7 mouse cellular contexts compared by ENCODE assay signal in genomic region chr4:138913141-138913787, GRCm38 (mm10). TPM values are rescaled to one million over a fixed set of nuclear protein-coding genes. Genes with fewer than 3 reads are reported as not detected.
DNase-seq lines count a peak whose midpoint lies in the region; ATAC-seq and TF ChIP-seq lines count a peak whose summit lies in the region.

No protein-coding gene starts in this region.

- peak overlapping the region; percentile 79 for H3K4me2 ChIP-seq in heart, embryonic 14.5 days (ENCODE audit: low read length)
- peak overlapping the region; percentile 89 for H3K4me2 ChIP-seq in limb, embryonic 14.5 days (replicated peaks; ENCODE audit: low read depth, low read length, severe bottlenecking)
- peak overlapping the region; percentile 85 for H3K4me2 ChIP-seq in midbrain, embryonic 15.5 days

- H3K27me3 ChIP-seq in heart, embryonic 14.5 days (ENCODE audit: control insufficient read depth, insufficient read depth, low read length): no peaks in the 10 kb centered on the region
- no peaks in the 10 kb centered on the region for H3K27me3 ChIP-seq in limb, embryonic 14.5 days (ENCODE audit: control insufficient read depth, insufficient read depth, low read length)
- H3K27me3 ChIP-seq in midbrain, embryonic 15.5 days (replicated peaks): no peaks in the 10 kb centered on the region

- H3K36me3 ChIP-seq in heart, embryonic 14.5 days (ENCODE audit: control insufficient read depth, insufficient read depth, low read length): peaks cover 8% of the 10 kb centered on the region; the same call in 1 of the 2 replicates
- peaks cover 3% of the 10 kb centered on the region for H3K36me3 ChIP-seq in limb, embryonic 14.5 days (ENCODE audit: control insufficient read depth, insufficient read depth, low read length)
- no peaks in the 10 kb centered on the region for H3K36me3 ChIP-seq in midbrain, embryonic 15.5 days (replicated peaks)

- WGBS in heart, embryonic 14.5 days: under 1% methylated on average over 51 of the region's 52 CpGs
- WGBS in limb, embryonic 14.5 days: under 1% methylated on average over 39 of the region's 52 CpGs
- WGBS in midbrain, embryonic 15.5 days: under 1% methylated on average over 52 of the region's 52 CpGs

- no peak; the same call in 1 of the 2 replicates for ATAC-seq in heart, embryonic 14.5 days (ENCODE audit: insufficient number of reproducible peaks, insufficient read depth, low FRiP score, low read depth)
- peak; percentile 60 for ATAC-seq in limb, embryonic 14.5 days (ENCODE audit: low FRiP score, low read depth)
- peak; percentile 62; the same call in 1 of the 2 replicates for ATAC-seq in midbrain, embryonic 15.5 days (replicated peaks)

- H3K27ac ChIP-seq in heart, embryonic 14.5 days (replicated peaks in 1 of 2; ENCODE audit: control insufficient read depth in 1 of 2, insufficient read depth in 1 of 2, low read depth in 2 of 2, low read length in 2 of 2): peak overlapping the region in 1 of 2 experiments; percentile 35; a peak in 1 of 4 replicates
- H3K27ac ChIP-seq in limb, embryonic 14.5 days (replicated peaks; ENCODE audit: low read depth, low read length): no peak overlapping the region
- peak overlapping the region; percentile 83 for H3K27ac ChIP-seq in midbrain, embryonic 15.5 days

- 0 out of 2 replicates have a peak, but pooled peaks cover 3% of the 10 kb centered on the region for H3K9me3 ChIP-seq in heart, embryonic 14.5 days (ENCODE audit: control insufficient read depth, low read length)
- no peaks in the 10 kb centered on the region for H3K9me3 ChIP-seq in limb, embryonic 14.5 days (ENCODE audit: control insufficient read depth, low read length)
- no peaks in the 10 kb centered on the region for H3K9me3 ChIP-seq in midbrain, embryonic 15.5 days

- peaks cover 3 to 6% of the 10 kb centered on the region in 2 experiments; a peak in 3 of 4 replicates for H3K4me1 ChIP-seq in heart, embryonic 14.5 days (ENCODE audit: control insufficient read depth in 2 of 2, insufficient read depth in 2 of 2, low read length in 2 of 2)
- H3K4me1 ChIP-seq in limb, embryonic 14.5 days (ENCODE audit: control insufficient read depth, insufficient read depth, low read length): peaks cover 9% of the 10 kb centered on the region; the same call in 1 of the 2 replicates
- H3K4me1 ChIP-seq in midbrain, embryonic 15.5 days: peaks cover 21% of the 10 kb centered on the region

- peak overlapping the region; percentile 66 to 78 for H3K4me3 ChIP-seq in heart, embryonic 14.5 days (ENCODE audit: control insufficient read depth in 1 of 2, insufficient read depth in 1 of 2, low read depth in 1 of 2, low read length in 2 of 2)
- H3K4me3 ChIP-seq in limb, embryonic 14.5 days (replicated peaks; ENCODE audit: low read length): peak overlapping the region; percentile 90
- peak overlapping the region; percentile 97 for H3K4me3 ChIP-seq in midbrain, embryonic 15.5 days

- H3K9ac ChIP-seq in heart, embryonic 14.5 days (ENCODE audit: low read length): peak overlapping the region; percentile 85
- peak overlapping the region; percentile 85 for H3K9ac ChIP-seq in limb, embryonic 14.5 days (ENCODE audit: low read depth, low read length, severe bottlenecking)
- peak overlapping the region; percentile 96 for H3K9ac ChIP-seq in midbrain, embryonic 15.5 days

- DNase-seq in right cerebral cortex, postnatal 4 days: peak; percentile 48
- no peak for DNase-seq in right cerebral cortex, postnatal 25 days
- DNase-seq in c-Kit-positive CD71-positive TER-119-negative erythroid progenitor cells, embryonic 14.5 days (ENCODE audit: low read depth): peak; percentile 10
- no peak for DNase-seq in limb, embryonic 14.5 days (ENCODE audit: low spot score)
- DNase-seq in frontal cortex, postnatal 10 days (ENCODE audit: low spot score in 2 of 2): no peak

- no peak for TF ChIP-seq POLR2A in limb, embryonic 14.5 days (IDR thresholded peaks at IDR 0.05; ENCODE audit: borderline replicate concordance, extremely low read depth, insufficient read depth, insufficient read length)

RNA-seq across cellular contexts. Expression of gene Otud3, which starts 0.5 kb away (rescaled TPM):
- polyA plus RNA-seq in heart, embryonic 14.5 days (2014; fragmentation: Nextera tagmentation; extraction: Ambion mirVana): 2.6 and 3.2 TPM in 2 replicates
- polyA plus RNA-seq in limb, embryonic 14.5 days (2012; rRNA removed): 7.0 and 8.2 TPM in 2 replicates
- 2.7 and 4.2 TPM in 2 replicates for polyA plus RNA-seq in limb, embryonic 14.5 days (2014; fragmentation: Nextera tagmentation; extraction: Ambion mirVana)
- polyA plus RNA-seq in midbrain, embryonic 15.5 days (2015; fragmentation: Nextera tagmentation; extraction: Ambion mirVana): 2.4 and 2.8 TPM in 2 replicates

RNA-seq across cellular contexts. Expression of gene Pla2g2e, which starts 35.5 kb away (rescaled TPM):
- polyA plus RNA-seq in heart, embryonic 14.5 days (2014; fragmentation: Nextera tagmentation; extraction: Ambion mirVana): not detected in 2 replicates
- 0.09 TPM in 1 of 2 replicates, not detected in the other for polyA plus RNA-seq in limb, embryonic 14.5 days (2012; rRNA removed)
- not detected in 2 replicates for polyA plus RNA-seq in limb, embryonic 14.5 days (2014; fragmentation: Nextera tagmentation; extraction: Ambion mirVana)
- not detected in 2 replicates for polyA plus RNA-seq in midbrain, embryonic 15.5 days (2015; fragmentation: Nextera tagmentation; extraction: Ambion mirVana)

RNA-seq across cellular contexts. Expression of gene Gm13030, which starts 39.5 kb away (rescaled TPM):
- not detected in 2 replicates for polyA plus RNA-seq in heart, embryonic 14.5 days (2014; fragmentation: Nextera tagmentation; extraction: Ambion mirVana)
- polyA plus RNA-seq in limb, embryonic 14.5 days (2012; rRNA removed): not detected in 2 replicates
- polyA plus RNA-seq in limb, embryonic 14.5 days (2014; fragmentation: Nextera tagmentation; extraction: Ambion mirVana): not detected in 2 replicates
- not detected in 2 replicates for polyA plus RNA-seq in midbrain, embryonic 15.5 days (2015; fragmentation: Nextera tagmentation; extraction: Ambion mirVana)

RNA-seq across cellular contexts. Expression of gene Pla2g5, which starts 50.0 kb away (rescaled TPM):
- polyA plus RNA-seq in heart, embryonic 14.5 days (2014; fragmentation: Nextera tagmentation; extraction: Ambion mirVana): 2.5 and 3.2 TPM in 2 replicates
- polyA plus RNA-seq in limb, embryonic 14.5 days (2012; rRNA removed): 1.3 and 1.7 TPM in 2 replicates
- polyA plus RNA-seq in limb, embryonic 14.5 days (2014; fragmentation: Nextera tagmentation; extraction: Ambion mirVana): 0.62 and 0.73 TPM in 2 replicates
- polyA plus RNA-seq in midbrain, embryonic 15.5 days (2015; fragmentation: Nextera tagmentation; extraction: Ambion mirVana): 0.46 and 0.75 TPM in 2 replicates

RNA-seq across cellular contexts. Expression of gene Rnf186, which starts 53.6 kb away (rescaled TPM):
- polyA plus RNA-seq in heart, embryonic 14.5 days (2014; fragmentation: Nextera tagmentation; extraction: Ambion mirVana): not detected in 2 replicates
- not detected in 2 replicates for polyA plus RNA-seq in limb, embryonic 14.5 days (2012; rRNA removed)
- not detected in 2 replicates for polyA plus RNA-seq in limb, embryonic 14.5 days (2014; fragmentation: Nextera tagmentation; extraction: Ambion mirVana)
- 0.58 TPM in 1 of 2 replicates, not detected in the other for polyA plus RNA-seq in midbrain, embryonic 15.5 days (2015; fragmentation: Nextera tagmentation; extraction: Ambion mirVana)

Comparison
In these comparisons a context has a peak if more than half of its experiments do, and no peak if none do; other contexts are left out.
1. DNase-seq: peak in right cerebral cortex, postnatal 4 days (single experiment) and c-Kit-positive CD71-positive TER-119-negative erythroid progenitor cells, embryonic 14.5 days (single experiment); none in right cerebral cortex, postnatal 25 days (single experiment), limb, embryonic 14.5 days (single experiment) and frontal cortex, postnatal 10 days (0 of 2).
2. Peak in every context shown above with its lines, with median percentiles within 50 percentile points of each other: H3K4me2 ChIP-seq, H3K4me3 ChIP-seq and H3K9ac ChIP-seq.